Mouse (Mus musculus): ENCODE data around the gene Sfrp5.

Gene Sfrp5

GRCm38 (mm10) chr19:42198026-42198425 lies 4.0 kb downstream of the Sfrp5 start:
- DNase-seq (ENCODE audit: low spot score), result no peak

GRCm38 (mm10) chr19:42197066-42197465 lies 5.0 kb downstream of the Sfrp5 start:
- DNase-seq (ENCODE audit: low spot score), result no peak

- no peak for DNase-seq (ENCODE audit: low spot score)
Measured at GRCm38 (mm10) chr19:42196378-42196777, 5.7 kb downstream of the Sfrp5 start.

- no peak for DNase-seq (ENCODE audit: low spot score)
Measured at GRCm38 (mm10) chr19:42193311-42193710, 8.7 kb downstream of the Sfrp5 start.

GRCm38 (mm10) chr19:42190494-42190893 lies 11.6 kb downstream of the Sfrp5 start:
- peak; percentile 87 for DNase-seq (ENCODE audit: low spot score)

GRCm38 (mm10) chr19:42189735-42190134 lies 12.3 kb downstream of the Sfrp5 start:
- DNase-seq (ENCODE audit: low spot score), result no peak

- DNase-seq (ENCODE audit: low spot score), result peak; percentile 34
Measured at GRCm38 (mm10) chr19:42182673-42183072, 19.4 kb downstream of the Sfrp5 start.

- DNase-seq (ENCODE audit: low spot score), result no peak
Measured at GRCm38 (mm10) chr19:42179356-42179755, 22.7 kb downstream of the Sfrp5 start.

- no peak for DNase-seq (ENCODE audit: low spot score)
Measured at GRCm38 (mm10) chr19:42177461-42177860, 24.6 kb downstream of the Sfrp5 start.

GRCm38 (mm10) chr19:42176841-42177240 lies 25.2 kb downstream of the Sfrp5 start:
- no peak for DNase-seq (ENCODE audit: low spot score)

- peak; percentile 97 for DNase-seq (ENCODE audit: low spot score)
Measured at GRCm38 (mm10) chr19:42170025-42170969, 31.8 kb downstream of the Sfrp5 start.

- no peak for DNase-seq (ENCODE audit: low spot score)
Measured at GRCm38 (mm10) chr19:42169322-42169975, 32.6 kb downstream of the Sfrp5 start.

GRCm38 (mm10) chr19:42167489-42167888 lies 34.6 kb downstream of the Sfrp5 start:
- no peak for DNase-seq (ENCODE audit: low spot score)

- DNase-seq (ENCODE audit: low spot score), result no peak
Measured at GRCm38 (mm10) chr19:42166766-42167165, 35.3 kb downstream of the Sfrp5 start.

GRCm38 (mm10) chr19:42166130-42166529 lies 35.9 kb downstream of the Sfrp5 start:
- DNase-seq (ENCODE audit: low spot score), result peak; percentile 93

GRCm38 (mm10) chr19:42164188-42164587 lies 37.9 kb downstream of the Sfrp5 start:
- no peak for DNase-seq (ENCODE audit: low spot score)

GRCm38 (mm10) chr19:42163764-42164163 lies 38.3 kb downstream of the Sfrp5 start, which contains the start of gene Zfyve27:
Gene Zfyve27, plus strand, starts transcription at chr19:42163951.
- no peak for DNase-seq (ENCODE audit: low spot score)

GRCm38 (mm10) chr19:42158246-42159017 lies 43.6 kb downstream of the Sfrp5 start:
- DNase-seq (ENCODE audit: low spot score), result no peak

- no peak for DNase-seq (ENCODE audit: low spot score)
Measured at GRCm38 (mm10) chr19:42157493-42158237, 44.4 kb downstream of the Sfrp5 start.

- DNase-seq (ENCODE audit: low spot score), result peak; percentile 82
Measured at GRCm38 (mm10) chr19:42151990-42152389, 50.1 kb downstream of the Sfrp5 start.

- DNase-seq (ENCODE audit: low spot score), result no peak
Measured at GRCm38 (mm10) chr19:42148569-42148860, 53.5 kb downstream of the Sfrp5 start.
